Mouse (Mus musculus) olfactory bulb, adult 2 months (tissue): Measurements from ENCODE around the gene Slc25a23. TPM values are rescaled to one million over a fixed set of nuclear protein-coding genes. Genes with fewer than 3 reads are reported as not detected.

Experiments used
- H3K27ac ChIP-seq: fragments of 200-500 bp; 2 replicates; pipeline ENCODE4 v1.5.1; 2012; ENCODE audit warnings: low read depth, low read length; ENCODE audit not compliant: insufficient read depth
- H3K4me1 ChIP-seq: fragments of 200-500 bp; 2 replicates; pipeline ENCODE4 v1.6.1; 2012; ENCODE audit warnings: low read length; ENCODE audit not compliant: control insufficient read depth, insufficient read depth
- H3K4me3 ChIP-seq: fragments of 200-500 bp; 2 replicates; pipeline ENCODE4 v1.5.1; 2012; ENCODE audit warnings: mild to moderate bottlenecking, low read depth, low read length, moderate library complexity; ENCODE audit not compliant: insufficient read depth
- CTCF ChIP-seq: fragments of 200-500 bp; IDR thresholded peaks from 2 replicates; pipeline ENCODE4 v1.5.1; 2012; ENCODE audit warnings: low read depth, mild to moderate bottlenecking, low read length, moderate library complexity; ENCODE audit not compliant: insufficient read depth
- POLR2A ChIP-seq: fragments of 200-500 bp; IDR thresholded peaks from 2 replicates; pipeline ENCODE4 v1.6.1; 2012; ENCODE audit warnings: mild to moderate bottlenecking, low read depth, low read length, moderate library complexity; ENCODE audit not compliant: insufficient read depth
- WGBS: fragments of 180-500 bp; shearing (Covaris S2); methylation state at CpG from one replicate; pipeline ENCODE4 v1.1.7; 2018; 5-methylcytosine and 5-hydroxymethylcytosine counted together
- polyA plus RNA-seq: library from polyadenylated mRNA; stranded (reverse); fragments of >200 nt; gene quantifications from 2 replicates; pipeline ENCODE4 v1.2.4, GENCODE M21; 2012; ENCODE audit warnings: low replicate concordance; ENCODE audit not compliant: missing spikeins, insufficient read depth, insufficient read length

Slc25a23 gene
- 526 and 583 TPM in 2 replicates for polyA plus RNA-seq

- TF ChIP-seq CTCF = no peak
- TF ChIP-seq POLR2A = no peak; the same call in 1 of the 2 replicates
These were observed at the start of gene Slc25a23 for GRCm38 (mm10) chr17:57059486-57059977. Slc25a23 (minus strand) TSS chr17:57059863.

GRCm38 (mm10) chr17:57108666-57109171 is 49.1 kb upstream of the Slc25a23 start:
- no peak overlapping the region for H3K4me3 ChIP-seq
- H3K4me1 ChIP-seq = peaks cover 2% of the 10 kb centered on the region; the same call in 1 of the 2 replicates
- WGBS = 75% methylated on average over 5 of the region's 5 CpGs
- TF ChIP-seq CTCF = no peak
- TF ChIP-seq POLR2A = no peak
- H3K27ac ChIP-seq = no peak overlapping the region

More at GRCm38 (mm10) chr17:57059486-57059977, at the start of gene Slc25a23:
- Histone ChIP-seq H3K4me1 (peaks cover 19% of the 10 kb centered on the region), H3K27ac (peak within 1 kb of the TSS; percentile 89), H3K4me3 (peak within 1 kb of the TSS; percentile 83)
- WGBS = under 1% methylated on average over 26 of the region's 45 CpGs

GRCm38 (mm10) chr17:57108040-57108665 is 48.5 kb upstream of the Slc25a23 start:
- Histone ChIP-seq H3K4me3 (no peak overlapping the region), H3K4me1 (peaks cover 2% of the 10 kb centered on the region; the same call in 1 of the 2 replicates), H3K27ac (no peak overlapping the region)
- WGBS = 94% methylated on average over 7 of the region's 7 CpGs
- no peak for TF ChIP-seq POLR2A
- no peak for TF ChIP-seq CTCF

- WGBS = 94% methylated on average over 5 of the region's 5 CpGs
These were observed 47.4 kb upstream of the Slc25a23 start for GRCm38 (mm10) chr17:57107064-57107463.

GRCm38 (mm10) chr17:57106035-57106368 is 46.3 kb upstream of the Slc25a23 start:
- H3K4me1 ChIP-seq = peaks cover 2% of the 10 kb centered on the region; the same call in 1 of the 2 replicates
- peak overlapping the region; percentile 22; the same call in 1 of the 2 replicates for H3K4me3 ChIP-seq
- no peak overlapping the region for H3K27ac ChIP-seq
- 33% methylated on average over 9 of the region's 9 CpGs for WGBS
- no peak for TF ChIP-seq CTCF
- TF ChIP-seq POLR2A = no peak

More at GRCm38 (mm10) chr17:57107064-57107463, 47.4 kb upstream of the Slc25a23 start:
- Histone ChIP-seq H3K27ac (no peak overlapping the region), H3K4me1 (peaks cover 2% of the 10 kb centered on the region; the same call in 1 of the 2 replicates), H3K4me3 (no peak overlapping the region)
- TF ChIP-seq POLR2A (no peak), CTCF (no peak)

- no peak within 1 kb of the TSS for H3K27ac ChIP-seq
- peaks cover 2% of the 10 kb centered on the region; the same call in 1 of the 2 replicates for H3K4me1 ChIP-seq
- TF ChIP-seq CTCF (no peak), POLR2A (no peak)
- WGBS = under 1% methylated on average over 55 of the region's 61 CpGs
- peak within 1 kb of the TSS; percentile 80 for H3K4me3 ChIP-seq
These were observed 45.7 kb upstream of the Slc25a23 start, which contains the start of gene Tnfsf9 for GRCm38 (mm10) chr17:57105181-57106034. Tnfsf9 (plus strand) TSS chr17:57105325.

- WGBS = 65% methylated on average over 4 of the region's 4 CpGs
- Histone ChIP-seq H3K27ac (no peak overlapping the region), H3K4me3 (no peak overlapping the region), H3K4me1 (peaks cover 2% of the 10 kb centered on the region; the same call in 1 of the 2 replicates)
- TF ChIP-seq CTCF = no peak
- TF ChIP-seq POLR2A = no peak
These were observed 44.8 kb upstream of the Slc25a23 start for GRCm38 (mm10) chr17:57104496-57104895.

GRCm38 (mm10) chr17:57102276-57102675 is 42.6 kb upstream of the Slc25a23 start:
- peaks cover 2% of the 10 kb centered on the region; the same call in 1 of the 2 replicates for H3K4me1 ChIP-seq
- H3K4me3 ChIP-seq = no peak overlapping the region
- no peak for TF ChIP-seq POLR2A
- no peak for TF ChIP-seq CTCF
- WGBS = 81% methylated on average over 2 of the region's 2 CpGs
- H3K27ac ChIP-seq = no peak overlapping the region
